Mouse (Mus musculus) lung, embryonic 16.5 days (tissue): Measurements from ENCODE around the gene Gm12845. TPM values are rescaled to one million over a fixed set of nuclear protein-coding genes. Genes with fewer than 3 reads are reported as not detected.

ENCODE experiments used
- polyA plus RNA-seq: library from polyadenylated mRNA; unstranded; fragments of >200 nt; fragmentation: Nextera tagmentation; extraction: Ambion mirVana; gene quantifications from 2 replicates; pipeline ENCODE4 v1.2.1, GENCODE M21; 2015

Gm12845 gene
- polyA plus RNA-seq, 1 experiment from 2014 or later, result not detected

Other genes starting within 250 kb of the Gm12845 start
- gene Rnf220, start 227.4 kb upstream of the Gm12845 start, polyA plus RNA-seq, result 60.6 and 61.5 TPM in 2 replicates
- 120 and 127 TPM in 2 replicates for gene Eri3, start 174.0 kb upstream of the Gm12845 start, polyA plus RNA-seq
- 56.1 and 57.3 TPM in 2 replicates for gene Dmap1, start 42.1 kb upstream of the Gm12845 start, polyA plus RNA-seq
- not detected in 2 replicates for gene Klf17, start 41.2 kb downstream of the Gm12845 start, polyA plus RNA-seq
- gene Slc6a9, start 110.1 kb downstream of the Gm12845 start, polyA plus RNA-seq, result 9.1 and 9.2 TPM in 2 replicates
- 2.0 and 3.0 TPM in 2 replicates for gene Ccdc24, start 148.1 kb downstream of the Gm12845 start, polyA plus RNA-seq
- 10.6 and 12.0 TPM in 2 replicates for gene B4galt2, start 159.1 kb downstream of the Gm12845 start, polyA plus RNA-seq
- gene Atp6v0b, start 162.9 kb downstream of the Gm12845 start, polyA plus RNA-seq, result 180 and 204 TPM in 2 replicates
- gene Dph2, start 167.6 kb downstream of the Gm12845 start, polyA plus RNA-seq, result 16.2 and 17.9 TPM in 2 replicates
- 41.5 and 44.4 TPM in 2 replicates for gene Ipo13, start 190.6 kb downstream of the Gm12845 start, polyA plus RNA-seq
- 3.2 and 3.7 TPM in 2 replicates for gene Artn, start 205.4 kb downstream of the Gm12845 start, polyA plus RNA-seq